Mouse (Mus musculus) kidney, embryonic 14.5 days (tissue): ENCODE measurements at regions not wholly inside any gene's neighbourhood (a gene's known extent, or its start where the extent isn't known, plus 50 kb on each side); places are given as distances from the start of the nearest gene placed in this dataset.

ENCODE experiments used
- ATAC-seq: fragments of 200-750 bp; cut with Nextera tagmentation; 2 replicates; pipeline ENCODE4 v1.8.0; 2017; ENCODE audit warnings: moderate number of reproducible peaks, mild to moderate bottlenecking, moderate TSS enrichment, moderate library complexity; ENCODE audit not compliant: low FRiP score, low TSS enrichment
- H3K27ac ChIP-seq: fragments of 300-500 bp; sonication (generic); 2 replicates; pipeline ENCODE4 v1.5.1; 2014; ENCODE audit warnings: low read depth, mild to moderate bottlenecking, low read length, moderate library complexity, mixed read lengths
- H3K27me3 ChIP-seq: fragments of 300-500 bp; sonication (generic); 2 replicates; pipeline ENCODE4 v1.6.1; 2014; ENCODE audit warnings: mild to moderate bottlenecking, low read length; ENCODE audit not compliant: control insufficient read depth, insufficient read depth
- H3K36me3 ChIP-seq: fragments of 300-500 bp; sonication (generic); 2 replicates; pipeline ENCODE4 v1.6.1; 2014; ENCODE audit warnings: low read length, mixed read lengths; ENCODE audit not compliant: control insufficient read depth, insufficient read depth
- H3K4me1 ChIP-seq: fragments of 300-500 bp; sonication (generic); 2 replicates; pipeline ENCODE4 v1.6.1; 2014; ENCODE audit warnings: low read length, mixed read lengths; ENCODE audit not compliant: control insufficient read depth, insufficient read depth
- H3K4me2 ChIP-seq: fragments of 300-500 bp; sonication (generic); replicated peaks from 2 replicates; pipeline ENCODE4 v1.6.1; 2014; ENCODE audit warnings: low read depth, mild to moderate bottlenecking, low read length
- H3K4me3 ChIP-seq: fragments of 300-500 bp; sonication (generic); 2 replicates; pipeline ENCODE4 v1.5.1; 2014; ENCODE audit warnings: mild to moderate bottlenecking, low read length
- H3K9ac ChIP-seq: fragments of 300-500 bp; sonication (generic); 2 replicates; pipeline ENCODE4 v1.6.1; 2014; ENCODE audit warnings: low read depth, mild to moderate bottlenecking, low read length, moderate library complexity
- H3K9me3 ChIP-seq: fragments of 300-500 bp; sonication (generic); 2 replicates; pipeline ENCODE4 v1.6.1; 2016; ENCODE audit warnings: low read length; ENCODE audit not compliant: control insufficient read depth
- WGBS: fragments of 180-500 bp; shearing (Covaris S2); extraction: QIAGEN DNeasy Blood & Tissue Kit; methylation state at CpG from one replicate; pipeline ENCODE4 v1.1.7; 2014; 5-methylcytosine and 5-hydroxymethylcytosine counted together

GRCm38 (mm10) chr14:98789794-98790193 lies 204.3 kb downstream of the Rpl36a-ps1 start:
- no peaks in the 10 kb centered on the region for H3K4me1 ChIP-seq
- no peak overlapping the region for H3K27ac ChIP-seq
- H3K4me3 ChIP-seq: no peak overlapping the region
- H3K9me3 ChIP-seq: no peaks in the 10 kb centered on the region
- ATAC-seq: no peak
- H3K36me3 ChIP-seq: no peaks in the 10 kb centered on the region
- no peak overlapping the region for H3K4me2 ChIP-seq
- no peak overlapping the region for H3K9ac ChIP-seq
- no peaks in the 10 kb centered on the region for H3K27me3 ChIP-seq
- WGBS: 92% methylated on average over 6 of the region's 6 CpGs

DNA sequence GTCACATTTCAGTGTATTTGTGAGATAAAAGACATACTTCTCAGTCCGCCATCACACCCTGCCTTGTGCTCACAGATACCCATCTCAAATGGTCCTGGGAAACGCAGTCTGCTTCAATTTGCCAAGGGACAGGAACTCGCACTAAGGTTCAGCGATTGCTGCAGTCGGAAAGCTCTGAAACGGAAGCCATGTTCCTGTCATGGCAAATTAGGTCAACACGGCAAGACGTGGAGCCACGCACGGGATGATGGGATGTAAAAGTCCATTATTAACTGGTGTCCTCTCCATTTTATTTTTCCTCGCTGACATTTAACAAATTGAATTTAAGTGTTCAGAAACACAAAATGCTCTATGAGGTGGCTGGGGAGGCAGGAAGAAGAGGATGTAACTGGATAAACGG lies 212.4 kb downstream of the Rpl36a-ps1 start:
- H3K27me3 ChIP-seq: no peaks in the 10 kb centered on the region
- H3K4me1 ChIP-seq: no peaks in the 10 kb centered on the region
- H3K27ac ChIP-seq: no peak overlapping the region
- no peak overlapping the region for H3K4me3 ChIP-seq
- H3K36me3 ChIP-seq: no peaks in the 10 kb centered on the region
- no peak overlapping the region for H3K9ac ChIP-seq
- H3K4me2 ChIP-seq: no peak overlapping the region
- no peak for ATAC-seq
- 93% methylated on average over 12 of the region's 12 CpGs for WGBS
- H3K9me3 ChIP-seq: no peaks in the 10 kb centered on the region

GRCm38 (mm10) chr14:98772080-98772479 lies 222.0 kb downstream of the Rpl36a-ps1 start:
- H3K4me3 ChIP-seq: no peak overlapping the region
- no peak for ATAC-seq
- 89% methylated on average over 4 of the region's 4 CpGs for whole genome bisulfite sequencing
- H3K27me3 ChIP-seq: no peaks in the 10 kb centered on the region
- H3K4me1 ChIP-seq: no peaks in the 10 kb centered on the region
- H3K36me3 ChIP-seq: no peaks in the 10 kb centered on the region
- no peak overlapping the region for H3K27ac ChIP-seq
- H3K9me3 ChIP-seq: no peaks in the 10 kb centered on the region
- no peak overlapping the region for H3K9ac ChIP-seq
- no peak overlapping the region for H3K4me2 ChIP-seq

GRCm38 (mm10) chr14:98768845-98769244 lies 225.3 kb downstream of the Rpl36a-ps1 start:
- H3K4me2 ChIP-seq: no peak overlapping the region
- H3K27me3 ChIP-seq: no peaks in the 10 kb centered on the region
- no peak overlapping the region for H3K9ac ChIP-seq
- H3K36me3 ChIP-seq: no peaks in the 10 kb centered on the region
- WGBS: 86% methylated on average over 2 of the region's 2 CpGs
- H3K9me3 ChIP-seq: no peaks in the 10 kb centered on the region
- no peaks in the 10 kb centered on the region for H3K4me1 ChIP-seq
- ATAC-seq: no peak
- no peak overlapping the region for H3K27ac ChIP-seq
- no peak overlapping the region for H3K4me3 ChIP-seq

DNA sequence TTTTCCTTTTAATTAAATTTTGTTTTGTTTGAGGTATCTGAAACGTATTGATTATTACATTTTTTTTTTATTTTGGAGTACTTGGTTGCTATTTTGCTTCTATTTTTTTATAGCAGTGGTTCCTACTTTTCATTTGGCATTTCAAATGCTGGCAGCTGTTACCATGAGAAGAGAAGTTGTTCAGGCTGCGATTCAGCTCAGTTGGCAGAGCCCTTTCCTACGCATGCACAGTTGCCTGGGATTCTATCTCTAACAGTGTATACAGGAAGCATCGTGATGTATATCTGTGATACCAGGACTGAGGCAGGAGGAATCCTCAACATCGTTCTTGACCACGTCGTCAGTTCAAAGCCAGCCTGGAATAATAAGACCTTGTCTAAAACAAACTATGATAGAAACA lies 226.6 kb downstream of the Rpl36a-ps1 start:
- H3K9me3 ChIP-seq: no peaks in the 10 kb centered on the region
- no peak overlapping the region for H3K4me2 ChIP-seq
- H3K9ac ChIP-seq: no peak overlapping the region
- H3K4me1 ChIP-seq: no peaks in the 10 kb centered on the region
- H3K4me3 ChIP-seq: no peak overlapping the region
- no peak for ATAC-seq
- no peak overlapping the region for H3K27ac ChIP-seq
- no peaks in the 10 kb centered on the region for H3K27me3 ChIP-seq
- WGBS: 87% methylated on average over 7 of the region's 7 CpGs
- H3K36me3 ChIP-seq: no peaks in the 10 kb centered on the region

- Histone ChIP-seq H3K36me3 (no peaks in the 10 kb centered on the region), H3K27me3 (no peaks in the 10 kb centered on the region), H3K27ac (no peak overlapping the region), H3K4me2 (no peak overlapping the region), H3K4me3 (no peak overlapping the region), H3K9ac (no peak overlapping the region), H3K9me3 (no peaks in the 10 kb centered on the region), H3K4me1 (no peaks in the 10 kb centered on the region)
- no peak for ATAC-seq
Measured at GRCm38 (mm10) chr14:98765358-98765757, 228.8 kb downstream of the Rpl36a-ps1 start.

DNA sequence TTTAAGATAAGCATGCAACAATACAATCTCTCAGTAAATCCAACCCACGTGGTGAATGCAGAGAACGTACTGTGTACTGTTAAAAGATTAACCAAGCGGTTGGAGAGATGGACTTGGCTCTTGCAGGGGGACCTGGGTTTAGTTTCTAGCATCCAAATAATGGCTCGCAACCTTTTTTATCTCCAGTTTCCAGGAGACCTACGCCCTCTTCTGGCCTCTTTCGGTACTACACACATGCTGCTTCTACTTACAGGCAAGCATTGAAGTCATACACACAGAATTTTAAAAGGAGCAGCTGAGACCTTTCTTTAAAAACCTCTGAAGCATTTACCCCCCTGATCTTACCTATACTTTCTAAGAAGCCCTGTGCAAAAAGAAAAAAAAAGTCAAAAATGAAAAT lies 243.4 kb downstream of the Rpl36a-ps1 start:
- Histone ChIP-seq H3K4me2 (no peak overlapping the region), H3K4me1 (no peaks in the 10 kb centered on the region), H3K27me3 (no peaks in the 10 kb centered on the region), H3K36me3 (no peaks in the 10 kb centered on the region), H3K27ac (no peak overlapping the region), H3K4me3 (no peak overlapping the region), H3K9ac (no peak overlapping the region), H3K9me3 (no peaks in the 10 kb centered on the region)
- no peak for ATAC-seq
- 93% methylated on average over 6 of the region's 6 CpGs for WGBS

DNA sequence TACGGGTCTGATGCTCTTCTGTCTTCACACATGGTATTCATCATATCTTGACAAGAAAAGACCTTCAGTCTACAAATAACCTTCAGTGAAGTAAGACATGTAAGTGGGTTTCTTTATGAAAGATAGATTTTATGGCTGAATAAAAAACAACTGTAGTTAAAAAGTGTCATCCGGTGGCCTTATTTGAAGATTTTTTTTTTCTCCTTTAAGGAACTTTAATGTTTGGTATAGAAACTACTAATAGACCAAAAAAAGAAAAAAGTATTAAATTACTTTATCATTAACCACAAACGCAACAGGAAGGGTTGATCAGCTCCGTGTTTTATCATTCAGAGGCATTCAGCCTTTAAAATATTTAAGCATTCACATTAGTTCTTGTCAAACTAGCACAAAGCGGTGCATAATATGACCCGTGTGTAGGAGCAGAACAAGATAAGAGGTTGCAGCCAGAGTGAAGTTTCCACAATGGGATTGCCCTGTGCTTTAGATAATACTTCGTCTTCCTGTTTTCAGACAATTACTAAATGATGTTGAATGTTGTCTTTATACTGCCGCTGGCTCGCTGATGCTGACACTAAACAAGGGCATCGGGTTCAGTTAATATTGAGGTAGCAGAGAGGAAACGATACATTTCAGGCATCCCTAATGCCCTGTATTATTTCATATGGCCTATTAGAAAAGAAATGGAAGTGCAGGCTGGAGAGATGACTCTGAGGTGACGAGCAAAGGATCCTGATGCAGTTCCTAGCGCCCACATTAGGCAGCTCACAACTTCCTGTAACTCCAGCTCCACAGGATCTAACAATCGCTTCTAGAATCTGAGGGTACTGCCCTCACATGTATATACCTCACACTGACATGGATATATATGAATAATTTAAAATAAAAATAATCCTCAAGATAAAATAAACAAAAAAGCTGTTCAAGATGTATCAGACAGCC lies 244.8 kb downstream of the Rpl36a-ps1 start:
- no peaks in the 10 kb centered on the region for H3K36me3 ChIP-seq
- H3K4me1 ChIP-seq: no peaks in the 10 kb centered on the region
- H3K4me2 ChIP-seq: no peak overlapping the region
- no peak overlapping the region for H3K27ac ChIP-seq
- H3K9ac ChIP-seq: no peak overlapping the region
- no peak overlapping the region for H3K4me3 ChIP-seq
- 82% methylated on average over 14 of the region's 14 CpGs for WGBS
- no peaks in the 10 kb centered on the region for H3K27me3 ChIP-seq
- no peak for ATAC-seq
- H3K9me3 ChIP-seq: no peaks in the 10 kb centered on the region

DNA sequence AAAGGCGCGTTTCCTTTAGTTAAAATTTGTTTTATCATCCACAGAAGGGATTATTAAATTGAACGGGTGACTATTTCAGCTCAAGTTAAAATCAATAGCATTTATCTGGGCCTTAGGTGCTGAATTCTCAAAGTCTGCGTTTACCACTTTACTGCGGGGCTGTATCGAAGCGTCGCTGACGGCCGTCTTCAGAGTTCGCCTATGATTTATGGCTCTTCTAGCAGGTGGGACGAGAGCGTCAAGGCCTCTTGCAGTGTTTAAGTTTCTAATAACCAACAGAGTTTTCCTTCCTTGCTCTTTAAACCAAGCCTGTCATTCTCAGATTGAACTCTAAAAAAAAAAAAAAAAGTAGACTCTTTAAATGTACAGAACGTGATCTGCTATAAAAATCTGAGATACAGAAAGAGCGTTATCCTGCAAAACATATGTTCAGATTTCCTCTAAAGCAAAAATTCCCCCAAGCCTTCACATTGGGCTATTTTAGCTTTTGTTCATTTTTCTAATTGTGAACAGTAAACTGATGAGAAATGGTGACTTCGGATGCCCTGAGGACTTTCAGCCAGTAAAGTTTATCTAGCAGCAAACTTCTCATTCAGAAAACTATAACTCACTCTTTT lies 246.9 kb downstream of the Rpl36a-ps1 start:
- Histone ChIP-seq H3K36me3 (no peaks in the 10 kb centered on the region), H3K4me1 (no peaks in the 10 kb centered on the region), H3K9me3 (no peaks in the 10 kb centered on the region), H3K27me3 (no peaks in the 10 kb centered on the region), H3K4me3 (no peak overlapping the region), H3K27ac (no peak overlapping the region), H3K4me2 (no peak overlapping the region), H3K9ac (no peak overlapping the region)
- 41% methylated on average over 16 of the region's 16 CpGs for WGBS
- no peak for ATAC-seq
